Mouse (Mus musculus) hematopoietic multipotent progenitor cell, adult 10-12 weeks (in vitro differentiated cells): ENCODE data around the gene Clrn3. TPM values are rescaled to one million over a fixed set of nuclear protein-coding genes. Genes with fewer than 3 reads are reported as not detected.

Experiments used
- polyA plus RNA-seq: library from polyadenylated mRNA; stranded (reverse); fragments of >175 nt; gene quantifications from 2 replicates; pipeline ENCODE4 v1.2.3, GENCODE M21; 2012; ENCODE audit warnings: low replicate concordance

Gene Clrn3
- not detected in 2 replicates for polyA plus RNA-seq

DNA sequence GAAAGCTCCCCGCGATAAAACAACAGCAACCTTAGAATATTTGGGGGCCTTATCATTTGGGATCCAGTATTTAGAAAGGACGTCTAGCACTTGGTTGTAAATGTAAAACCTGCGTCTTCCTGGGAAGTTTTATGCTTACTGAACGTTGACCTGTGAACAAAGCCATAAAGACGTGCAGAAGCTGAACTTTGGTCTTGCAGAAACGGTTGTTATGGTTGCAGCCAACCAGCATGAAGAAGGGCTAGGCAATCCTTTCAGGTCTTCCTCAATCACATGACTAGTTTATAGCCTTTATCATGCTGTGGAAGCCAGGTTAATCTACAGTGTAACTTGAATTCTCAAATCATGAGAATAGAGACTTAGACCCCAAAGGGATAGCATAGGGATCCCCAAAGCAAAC lies at the start of gene Clrn3:
Clrn3 (minus strand) TSS at position 140 of the 400 bp plus-strand sequence.

DNA sequence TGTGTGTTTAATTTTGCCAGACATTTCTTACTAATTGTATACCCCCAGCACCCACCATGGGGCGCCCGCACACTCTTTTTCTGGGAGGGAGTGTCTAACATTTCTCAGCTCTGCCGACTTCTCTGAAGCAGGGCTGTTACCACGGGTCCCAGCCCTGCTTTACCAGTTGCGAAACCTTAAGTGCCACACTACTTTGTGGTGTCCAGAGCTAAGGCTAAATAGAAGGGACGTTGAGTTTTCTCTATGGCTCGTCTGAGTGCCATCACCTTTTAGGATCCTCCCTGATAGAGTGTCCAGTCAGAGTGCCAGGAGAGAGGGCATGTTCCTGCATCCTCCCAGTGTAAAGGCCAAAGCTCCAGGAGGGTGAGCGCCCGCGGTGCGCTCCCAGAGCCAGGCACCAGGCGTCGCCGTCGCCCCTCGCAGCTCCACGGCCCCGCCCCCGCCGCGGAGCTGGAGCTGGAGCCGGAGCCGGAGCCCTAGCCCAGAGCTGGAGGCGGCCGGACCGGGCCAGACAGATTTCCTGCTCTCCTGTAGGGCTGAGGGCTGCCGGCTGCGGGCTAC lies 9.0 kb upstream of the Clrn3 start, which contains the start of gene Ptpre:
Ptpre (plus strand) TSS at position 141 of the 561 bp plus-strand sequence.

Other genes with a start within 250 kb of the Clrn3 start
- not detected in 2 replicates for gene Foxi2, start 118.3 kb downstream of the Clrn3 start, polyA plus RNA-seq
- 6.9 and 7.5 TPM in 2 replicates for gene Ptpre, start 8.8 kb upstream of the Clrn3 start, polyA plus RNA-seq
- 3.2 and 14.3 TPM in 2 replicates for gene Mki67, start 187.7 kb upstream of the Clrn3 start, polyA plus RNA-seq